Mouse (Mus musculus) testis, adult 2 months (tissue): ENCODE measurements around the gene Tm9sf3.

Experiments used
- CTCF ChIP-seq: fragments of 200-500 bp; IDR thresholded peaks from 2 replicates; pipeline ENCODE4 v1.5.1; 2012; ENCODE audit warnings: low read depth, mild to moderate bottlenecking, inconsistent platforms, low read length, moderate library complexity; ENCODE audit not compliant: control insufficient read depth, insufficient read depth, insufficient replicate concordance
- POLR2A ChIP-seq: fragments of 200-500 bp; IDR thresholded peaks from 2 replicates; pipeline ENCODE4 v1.6.1; 2012; ENCODE audit warnings: low read depth, mild to moderate bottlenecking, inconsistent platforms, low read length, moderate library complexity; ENCODE audit not compliant: control insufficient read depth

DNA sequence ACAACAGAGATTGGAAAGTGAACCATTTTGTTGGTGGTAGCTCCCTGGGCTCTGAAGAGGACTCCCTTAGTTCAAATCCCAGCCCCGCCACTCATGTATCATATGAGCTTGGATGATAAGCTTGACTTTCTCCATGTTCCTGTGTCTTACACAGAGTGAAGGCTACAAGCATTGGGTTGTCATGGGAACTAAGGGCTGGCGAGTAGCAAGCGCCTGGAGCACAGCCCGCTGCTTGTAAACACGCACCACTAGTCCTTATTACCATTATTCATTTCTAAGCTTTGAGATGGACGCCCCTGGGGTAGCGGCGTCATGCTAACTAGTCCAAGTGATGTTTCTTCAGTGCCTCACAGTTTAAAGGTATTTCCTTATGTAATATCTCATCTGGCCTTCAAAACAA lies 35.6 kb upstream of the Tm9sf3 start:
- no peak for TF ChIP-seq CTCF
- TF ChIP-seq POLR2A = no peak
